Mouse (Mus musculus) MEL (cell line): Measurements from ENCODE around the gene Cfap43. TPM values are rescaled to one million over a fixed set of nuclear protein-coding genes. Genes with fewer than 3 reads are reported as not detected.
A peak's percentile ranks its signal among the peaks of the same experiment; 100 is the strongest.

Experiments
- BHLHE40 ChIP-seq: IDR thresholded peaks from 2 replicates; pipeline ENCODE4 v1.6.1; 2012; ENCODE audit warnings: low read depth, mild to moderate bottlenecking, inconsistent platforms, low read length, improper control_type of control experiment, borderline replicate concordance
- CHD1 ChIP-seq: IDR thresholded peaks from 2 replicates; pipeline ENCODE4 v1.6.1; 2012; ENCODE audit warnings: low read depth, mild to moderate bottlenecking, inconsistent platforms, low read length, improper control_type of control experiment
- CHD2 ChIP-seq: IDR thresholded peaks from 2 replicates; pipeline ENCODE4 v1.6.1; 2011; ENCODE audit warnings: low read length, improper control_type of control experiment
- E2F4 ChIP-seq: IDR thresholded peaks from 2 replicates; pipeline ENCODE4 v1.6.1; 2011; ENCODE audit warnings: low read depth, low read length, improper control_type of control experiment, borderline replicate concordance
- GABPA ChIP-seq: IDR thresholded peaks from 2 replicates; pipeline ENCODE4 v1.6.1; 2012; ENCODE audit warnings: low read depth, mild to moderate bottlenecking, inconsistent platforms, low read length, improper control_type of control experiment, moderate library complexity
- HCFC1 ChIP-seq: IDR thresholded peaks from 2 replicates; pipeline ENCODE4 v1.6.1; 2012; ENCODE audit warnings: low read depth, mild to moderate bottlenecking, inconsistent platforms, low read length, improper control_type of control experiment, moderate library complexity
- KAT2A ChIP-seq: conservative IDR thresholded peaks from 2 replicates; pipeline ENCODE4 v1.6.1; 2012; ENCODE audit warnings: low read depth, low read length, improper control_type of control experiment, inconsistent platforms
- MYB ChIP-seq: IDR thresholded peaks from 2 replicates; pipeline ENCODE4 v1.6.1; 2011; ENCODE audit warnings: mild to moderate bottlenecking, low read depth, low read length, improper control_type of control experiment
- MYC ChIP-seq: IDR thresholded peaks from 2 replicates; pipeline ENCODE4 v1.6.1; 2011; ENCODE audit warnings: low read depth, mild to moderate bottlenecking, low read length, improper control_type of control experiment, moderate library complexity
- NELFE ChIP-seq: IDR thresholded peaks from 2 replicates; pipeline ENCODE4 v1.6.1; 2011; ENCODE audit warnings: low read depth, low read length, improper control_type of control experiment
- NRF1 ChIP-seq: IDR thresholded peaks from 2 replicates; pipeline ENCODE4 v1.6.1; 2014; ENCODE audit warnings: low read depth, mild to moderate bottlenecking, inconsistent platforms, low read length, improper control_type of control experiment, moderate library complexity; ENCODE audit not compliant: poor library complexity, insufficient read depth, severe bottlenecking
- POLR2AphosphoS2 ChIP-seq: IDR thresholded peaks from 2 replicates; pipeline ENCODE4 v1.6.1; 2011; ENCODE audit warnings: low read length, improper control_type of control experiment
- RCOR1 ChIP-seq: IDR thresholded peaks from 2 replicates; pipeline ENCODE4 v1.6.1; 2012; ENCODE audit warnings: low read depth, mild to moderate bottlenecking, inconsistent platforms, low read length, improper control_type of control experiment
- SIN3A ChIP-seq: IDR thresholded peaks from 2 replicates; pipeline ENCODE4 v1.6.1; 2012; ENCODE audit warnings: low read length, improper control_type of control experiment, inconsistent platforms
- SMC3 ChIP-seq: IDR thresholded peaks from 2 replicates; pipeline ENCODE4 v1.6.1; 2011; ENCODE audit warnings: low read depth, low read length, improper control_type of control experiment
- UBTF ChIP-seq: IDR thresholded peaks from 2 replicates; pipeline ENCODE4 v1.6.1; 2012; ENCODE audit warnings: low read depth, mild to moderate bottlenecking, inconsistent platforms, low read length, improper control_type of control experiment, moderate library complexity, borderline replicate concordance; ENCODE audit not compliant: insufficient read depth
- ZKSCAN1 ChIP-seq: IDR thresholded peaks from 2 replicates; pipeline ENCODE4 v1.6.1; 2012; ENCODE audit warnings: low read depth, mild to moderate bottlenecking, inconsistent platforms, low read length, improper control_type of control experiment, moderate library complexity
- ZMIZ1 ChIP-seq: IDR thresholded peaks from 2 replicates; pipeline ENCODE4 v1.6.1; 2012; ENCODE audit warnings: low read depth, mild to moderate bottlenecking, inconsistent platforms, low read length, improper control_type of control experiment, moderate library complexity
- polyA plus RNA-seq, 2 experiments: library from polyadenylated mRNA; stranded (reverse) in 1 of 2; unstranded in 1 of 2; fragments of >175 nt in 1 of 2; fragments of >200 nt in 1 of 2; gene quantifications; 2 replicates each; pipeline versions ENCODE4 v1.2.1 to v1.2.4; 2012; ENCODE audit warnings: low replicate concordance in 2 of 2, low read depth in 1 of 2; ENCODE audit not compliant: insufficient read length in 2 of 2, insufficient read depth in 1 of 2, missing spikeins in 1 of 2
- total RNA-seq: library from RNA; depleted of rRNA; stranded (reverse); fragments of 300-350 nt; gene quantifications from 2 replicates; pipeline ENCODE4 v1.2.3, GENCODE M21; 2012; rRNA removed

Gene Cfap43
- total and polyA plus RNA-seq, 3 experiments: 0.10 to 0.12 TPM; not detected in 1

DNA sequence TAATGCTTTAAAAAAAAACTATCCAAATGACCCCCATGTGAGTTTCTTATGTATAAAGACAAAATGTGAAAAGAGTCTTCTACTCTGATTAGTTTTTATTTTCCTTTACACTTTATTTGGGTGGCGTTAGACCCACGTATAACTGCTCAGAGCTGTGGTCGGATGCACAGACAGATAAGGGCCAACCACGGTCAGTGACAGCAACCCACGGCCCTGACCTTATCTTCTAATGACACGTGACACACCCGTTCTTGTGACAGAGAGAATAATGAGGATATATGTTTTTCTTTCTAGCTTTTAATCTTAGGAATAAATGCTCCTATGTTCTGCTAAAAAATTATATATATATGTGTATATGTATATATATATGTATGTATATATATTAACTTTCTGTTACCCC lies 229.5 kb downstream of the Cfap43 start (continued):
- TF ChIP-seq UBTF: no peak
- no peak for TF ChIP-seq POLR2AphosphoS2
- TF ChIP-seq CHD1: no peak
- no peak for TF ChIP-seq MYC
- TF ChIP-seq RCOR1: peak; percentile 75
- TF ChIP-seq BHLHE40: peak; percentile 94
- no peak for TF ChIP-seq ZMIZ1
- no peak for TF ChIP-seq ZKSCAN1
- no peak for TF ChIP-seq SMC3
- TF ChIP-seq MYB: peak; percentile 53; the same call in 1 of the 2 replicates
- no peak for TF ChIP-seq KAT2A
- TF ChIP-seq GABPA: no peak
- TF ChIP-seq NELFE: no peak
- no peak for TF ChIP-seq CHD2
- no peak for TF ChIP-seq NRF1
- TF ChIP-seq SIN3A: peak; percentile 49; the same call in 1 of the 2 replicates
- 0 out of 2 replicates have a peak, but pooled peaks have one; percentile 12 for TF ChIP-seq HCFC1
- no peak for TF ChIP-seq E2F4

Other genes with a start within 250 kb of the Cfap43 start
- 0.04 TPM in 1 of 2 replicates, not detected in the other for gene Col17a1, start 227.2 kb downstream of the Cfap43 start, total RNA-seq
- gene Col17a1, start 227.2 kb downstream of the Cfap43 start, polyA plus RNA-seq: not detected
- gene Sfr1, start 187.6 kb downstream of the Cfap43 start, total RNA-seq: 74.0 and 80.9 TPM in 2 replicates
- 10 to 100 TPM in 1 of 2 experiments, not detected in 1; 91.0 TPM for gene Sfr1, start 187.6 kb downstream of the Cfap43 start, polyA plus RNA-seq
- 114 and 143 TPM in 2 replicates for gene Gsto1, start 64.3 kb downstream of the Cfap43 start, total RNA-seq
- 100 to 1,000 TPM; 190 to 461 TPM for gene Gsto1, start 64.3 kb downstream of the Cfap43 start, polyA plus RNA-seq
- gene Gsto2, start 53.8 kb downstream of the Cfap43 start, total RNA-seq: not detected in 2 replicates
- gene Gsto2, start 53.8 kb downstream of the Cfap43 start, polyA plus RNA-seq: under 1 TPM in 1 of 2 experiments, not detected in 1; 0.14 TPM
- 25.4 and 26.9 TPM in 2 replicates for gene Itprip, start within 50 bp of the Cfap43 start, total RNA-seq
- 10 to 100 TPM in 1 of 2 experiments, not detected in 1; 26.3 TPM for gene Itprip, start within 50 bp of the Cfap43 start, polyA plus RNA-seq
- gene Cfap58, start 18.4 kb upstream of the Cfap43 start, total RNA-seq: not detected in 2 replicates
- gene Cfap58, start 18.4 kb upstream of the Cfap43 start, polyA plus RNA-seq: not detected